Mouse (Mus musculus): ENCODE data around the gene Elfn2. TPM values are rescaled to one million over a fixed set of nuclear protein-coding genes. Genes with fewer than 3 reads are reported as not detected.
A peak's percentile ranks its signal among the peaks of the same experiment; 100 is the strongest.

Elfn2 gene
- polyA plus RNA-seq, 1 experiment from 2014 or later: 8.2 TPM

DNA sequence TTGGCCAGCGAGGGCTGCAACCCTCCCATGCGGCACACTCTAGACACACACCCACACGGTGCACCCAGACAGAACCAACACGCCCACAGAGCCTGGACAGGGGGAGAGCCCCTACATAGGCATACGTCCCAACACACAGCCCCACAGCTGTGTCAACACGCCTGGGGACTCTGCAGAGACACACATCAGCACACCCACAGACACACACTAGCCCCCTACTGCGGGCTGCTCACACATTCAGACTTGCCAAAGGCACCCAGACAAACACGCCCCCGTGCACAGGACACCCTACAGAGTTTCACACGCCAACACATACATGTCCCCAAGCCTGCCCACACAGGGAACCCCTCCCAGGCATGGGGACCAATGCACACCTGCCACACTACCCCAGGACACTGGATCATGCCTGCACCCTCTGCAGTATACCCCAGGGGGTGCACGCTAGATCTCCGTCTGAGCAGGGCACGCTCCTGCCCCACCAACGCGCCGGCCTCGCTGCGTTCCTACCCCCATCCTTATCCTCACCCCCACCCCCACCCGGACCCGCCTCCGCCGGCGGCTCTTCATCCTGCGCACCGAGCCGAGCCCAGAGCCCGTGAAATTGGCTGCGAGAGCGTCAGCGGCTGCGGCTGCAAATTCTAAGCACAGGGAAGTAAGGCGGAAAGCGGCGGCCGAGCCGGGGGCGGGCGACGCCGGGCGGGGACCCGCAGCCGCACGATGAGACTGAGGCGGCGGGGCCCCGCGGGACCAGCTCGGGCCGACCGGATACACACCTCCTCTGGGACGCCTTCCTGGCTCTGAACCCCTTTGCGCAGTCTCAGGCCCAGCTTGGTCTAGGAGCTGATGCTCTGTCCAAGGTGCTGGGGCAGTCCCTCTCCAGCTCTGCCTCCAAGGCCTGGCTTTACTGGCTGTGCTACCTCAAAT lies 6.0 kb downstream of the Elfn2 start:
- peak overlapping the region; percentile 64 for H3K4me2 ChIP-seq (ENCODE audit: low read length)
- H3K4me1 ChIP-seq (replicated peaks; ENCODE audit: control insufficient read depth, insufficient read depth, low read length): peaks cover 56% of the 10 kb centered on the region
- WGBS: 7% methylated on average over 51 of the region's 53 CpGs
- peak overlapping the region; percentile 38 for H3K4me3 ChIP-seq (replicated peaks; ENCODE audit: low read length)
- peak; percentile 12 for ATAC-seq
- H3K36me3 ChIP-seq (ENCODE audit: control insufficient read depth, insufficient read depth): no peaks in the 10 kb centered on the region
- no peaks in the 10 kb centered on the region for H3K9me3 ChIP-seq (ENCODE audit: control insufficient read depth, low read length)
- 0 out of 2 replicates have a peak, but pooled peaks cover 4% of the 10 kb centered on the region for H3K27me3 ChIP-seq (replicated peaks; ENCODE audit: control insufficient read depth, insufficient read depth, low read length)
- no peak overlapping the region for H3K27ac ChIP-seq (ENCODE audit: low read length)
- H3K9ac ChIP-seq (replicated peaks; ENCODE audit: low read depth, low read length): peak overlapping the region; percentile 57

DNA sequence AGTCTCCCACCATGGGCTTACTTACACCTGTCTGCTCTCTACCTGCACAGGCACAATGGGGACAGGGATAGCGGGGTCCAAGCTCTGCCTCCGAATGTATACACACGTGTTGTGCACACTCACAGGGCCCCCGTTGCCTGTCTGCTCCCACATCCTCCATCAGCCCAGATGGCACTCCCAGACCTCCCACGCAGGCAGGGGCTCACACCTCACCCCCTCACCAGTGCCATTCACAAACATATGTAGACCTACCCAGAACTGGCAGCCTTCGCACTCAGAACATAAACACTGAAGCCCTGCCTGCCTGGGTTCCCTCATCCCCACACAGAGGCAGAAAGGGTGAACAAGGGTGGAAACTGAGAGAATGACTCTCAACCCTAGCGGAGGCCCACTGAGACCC lies 6.6 kb downstream of the Elfn2 start:
- peak overlapping the region; percentile 64 for H3K4me2 ChIP-seq (ENCODE audit: low read length)
- no peak for ATAC-seq
- H3K9me3 ChIP-seq (ENCODE audit: control insufficient read depth, low read length): no peaks in the 10 kb centered on the region
- no peak overlapping the region for H3K9ac ChIP-seq (replicated peaks; ENCODE audit: low read depth, low read length)
- H3K36me3 ChIP-seq (ENCODE audit: control insufficient read depth, insufficient read depth): no peaks in the 10 kb centered on the region
- no peak overlapping the region; the same call in 1 of the 2 replicates for H3K4me3 ChIP-seq (replicated peaks; ENCODE audit: low read length)
- WGBS: 56% methylated on average over 7 of the region's 7 CpGs
- 0 out of 2 replicates have a peak, but pooled peaks cover 4% of the 10 kb centered on the region for H3K27me3 ChIP-seq (replicated peaks; ENCODE audit: control insufficient read depth, insufficient read depth, low read length)
- H3K27ac ChIP-seq (ENCODE audit: low read length): no peak overlapping the region
- H3K4me1 ChIP-seq (replicated peaks; ENCODE audit: control insufficient read depth, insufficient read depth, low read length): peaks cover 53% of the 10 kb centered on the region

DNA sequence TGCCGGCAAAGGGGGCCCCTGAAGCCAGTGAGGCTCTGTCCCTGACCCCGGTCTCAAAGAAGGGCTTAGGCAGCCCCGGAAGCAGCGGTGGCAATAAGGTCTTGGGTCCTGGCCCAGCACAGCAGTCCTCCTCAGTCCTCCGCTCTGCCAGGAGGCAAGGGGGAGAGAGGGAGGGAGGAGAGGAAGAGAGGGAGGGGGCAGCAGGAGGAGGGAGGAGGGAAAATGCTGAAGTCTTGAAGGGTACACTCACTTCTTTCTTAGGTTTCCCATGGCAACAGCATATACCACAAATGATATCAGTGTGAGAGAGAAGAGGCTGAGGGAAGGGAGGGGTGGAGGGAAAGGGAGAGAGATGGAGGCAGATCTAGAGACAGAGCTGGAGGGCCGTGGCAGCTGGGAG lies 7.9 kb downstream of the Elfn2 start:
- Histone ChIP-seq H3K27ac (ENCODE audit: low read length) (peak overlapping the region; percentile 64), H3K4me3 (replicated peaks; ENCODE audit: low read length) (peak overlapping the region; percentile 25), H3K9ac (replicated peaks; ENCODE audit: low read depth, low read length) (peak overlapping the region; percentile 44), H3K36me3 (ENCODE audit: control insufficient read depth, insufficient read depth) (no peaks in the 10 kb centered on the region), H3K4me1 (replicated peaks; ENCODE audit: control insufficient read depth, insufficient read depth, low read length) (peaks cover 49% of the 10 kb centered on the region), H3K4me2 (ENCODE audit: low read length) (peak overlapping the region; percentile 46), H3K27me3 (replicated peaks; ENCODE audit: control insufficient read depth, insufficient read depth, low read length) (0 out of 2 replicates have a peak, but pooled peaks cover 2% of the 10 kb centered on the region), H3K9me3 (ENCODE audit: control insufficient read depth, low read length) (no peaks in the 10 kb centered on the region)
- 27% methylated on average over 6 of the region's 6 CpGs for WGBS
- ATAC-seq: peak; percentile 82

DNA sequence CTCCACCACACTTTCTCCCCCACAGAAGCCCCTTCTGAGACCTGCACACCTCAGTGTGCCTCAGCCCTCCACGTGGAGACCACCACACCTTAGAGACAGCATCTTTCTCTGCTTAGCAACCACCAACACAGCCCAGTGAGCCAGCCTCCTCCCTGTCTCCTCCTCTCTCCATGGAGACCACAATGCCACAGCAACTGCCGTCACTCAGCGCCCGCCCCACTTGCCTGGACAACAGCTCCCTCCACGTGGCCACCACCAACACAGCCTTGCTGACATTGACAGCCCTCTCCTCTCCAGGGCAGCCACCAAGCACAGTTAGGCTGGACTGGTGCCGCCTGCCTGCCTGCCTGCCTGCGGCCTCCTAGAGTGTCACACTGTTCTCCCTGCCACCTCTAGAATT lies 8.8 kb downstream of the Elfn2 start:
- Histone ChIP-seq H3K27me3 (replicated peaks; ENCODE audit: control insufficient read depth, insufficient read depth, low read length) (0 out of 2 replicates have a peak, but pooled peaks cover 2% of the 10 kb centered on the region), H3K4me1 (replicated peaks; ENCODE audit: control insufficient read depth, insufficient read depth, low read length) (peaks cover 49% of the 10 kb centered on the region), H3K9me3 (ENCODE audit: control insufficient read depth, low read length) (no peaks in the 10 kb centered on the region), H3K27ac (ENCODE audit: low read length) (peak overlapping the region; percentile 64; the same call in 1 of the 2 replicates), H3K4me3 (replicated peaks; ENCODE audit: low read length) (peak overlapping the region; percentile 25), H3K4me2 (ENCODE audit: low read length) (peak overlapping the region; percentile 46), H3K9ac (replicated peaks; ENCODE audit: low read depth, low read length) (peak overlapping the region; percentile 44), H3K36me3 (ENCODE audit: control insufficient read depth, insufficient read depth) (no peaks in the 10 kb centered on the region)
- peak; percentile 47 for ATAC-seq
- 12% methylated on average over 7 of the region's 7 CpGs for WGBS

DNA sequence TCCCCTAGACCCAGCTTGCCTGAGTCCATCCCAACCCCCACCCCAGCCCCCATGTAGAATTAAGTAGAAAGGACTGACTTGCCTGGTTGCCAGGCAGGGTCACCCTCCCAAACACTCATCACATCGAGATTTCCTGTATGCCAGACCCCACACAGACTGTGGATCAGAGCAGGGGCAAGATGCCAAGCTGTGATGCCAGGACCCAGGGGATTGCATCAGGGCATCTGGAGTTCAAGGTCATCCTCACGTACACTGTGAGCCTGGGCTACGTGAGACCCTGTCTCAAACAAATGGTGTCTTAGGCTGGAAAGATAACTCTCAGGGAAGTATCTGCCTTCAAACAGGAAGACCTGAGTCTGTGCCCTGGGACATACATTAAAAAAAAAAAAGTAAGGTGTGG lies 11.9 kb downstream of the Elfn2 start:
- no peak overlapping the region for H3K4me2 ChIP-seq (ENCODE audit: low read length)
- H3K4me1 ChIP-seq (replicated peaks; ENCODE audit: control insufficient read depth, insufficient read depth, low read length): peaks cover 28% of the 10 kb centered on the region
- no peaks in the 10 kb centered on the region for H3K27me3 ChIP-seq (replicated peaks; ENCODE audit: control insufficient read depth, insufficient read depth, low read length)
- no peak overlapping the region for H3K27ac ChIP-seq (ENCODE audit: low read length)
- no peak for ATAC-seq
- H3K9me3 ChIP-seq (ENCODE audit: control insufficient read depth, low read length): no peaks in the 10 kb centered on the region
- no peak overlapping the region for H3K9ac ChIP-seq (replicated peaks; ENCODE audit: low read depth, low read length)
- no peaks in the 10 kb centered on the region for H3K36me3 ChIP-seq (ENCODE audit: control insufficient read depth, insufficient read depth)
- WGBS: 49% methylated on average over 3 of the region's 3 CpGs
- H3K4me3 ChIP-seq (replicated peaks; ENCODE audit: low read length): no peak overlapping the region

DNA sequence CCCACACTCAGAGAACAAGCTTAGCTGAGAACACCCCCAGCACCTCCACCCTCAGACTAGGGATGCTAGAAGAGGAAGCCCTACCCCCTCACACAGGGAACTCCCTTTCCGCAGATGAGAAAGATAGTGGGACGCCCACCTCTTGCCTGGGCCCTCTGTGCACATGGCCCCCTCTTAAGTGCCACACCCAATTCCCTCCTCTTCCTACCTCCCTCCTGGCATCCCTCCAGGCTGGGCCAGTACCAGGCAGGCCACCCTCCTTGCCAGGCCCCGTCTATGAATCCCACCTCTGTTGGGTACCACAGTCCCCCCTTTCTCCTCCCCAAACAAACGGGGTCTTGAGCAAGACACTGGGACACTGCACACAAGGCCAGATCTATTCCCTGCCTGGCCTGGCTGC lies 13.7 kb downstream of the Elfn2 start:
- H3K4me2 ChIP-seq (ENCODE audit: low read length): no peak overlapping the region
- no peak for ATAC-seq

DNA sequence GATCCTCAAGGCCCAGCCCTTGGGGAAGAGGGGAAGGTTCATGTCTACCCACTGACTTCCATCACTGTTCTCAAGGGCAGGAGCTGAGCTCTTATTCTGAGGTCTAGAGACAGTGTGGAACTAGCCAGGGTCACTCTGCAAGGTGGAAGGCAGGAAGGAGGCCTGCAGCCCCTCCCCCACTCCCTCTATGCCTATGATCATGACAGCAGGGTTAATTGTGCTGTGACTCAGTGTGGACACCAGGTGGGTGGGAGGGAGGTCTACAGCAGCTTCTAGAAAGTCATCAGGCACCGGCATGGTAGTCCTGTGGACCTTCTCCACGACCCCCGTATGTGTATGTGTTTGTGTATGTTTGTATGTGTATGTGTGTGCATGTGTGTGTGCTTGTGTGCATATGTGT lies 14.6 kb downstream of the Elfn2 start:
- ATAC-seq: no peak
- WGBS: 80% methylated on average over 3 of the region's 3 CpGs

More for the DNA sequence above, 13.7 kb downstream of the Elfn2 start:
- WGBS: 53% methylated on average over 4 of the region's 4 CpGs
- Histone ChIP-seq H3K27ac (ENCODE audit: low read length) (no peak overlapping the region), H3K4me1 (replicated peaks; ENCODE audit: control insufficient read depth, insufficient read depth, low read length) (peaks cover 10% of the 10 kb centered on the region), H3K27me3 (replicated peaks; ENCODE audit: control insufficient read depth, insufficient read depth, low read length) (no peaks in the 10 kb centered on the region), H3K36me3 (ENCODE audit: control insufficient read depth, insufficient read depth) (no peaks in the 10 kb centered on the region), H3K9me3 (ENCODE audit: control insufficient read depth, low read length) (no peaks in the 10 kb centered on the region), H3K9ac (replicated peaks; ENCODE audit: low read depth, low read length) (no peak overlapping the region), H3K4me3 (replicated peaks; ENCODE audit: low read length) (no peak overlapping the region)

DNA sequence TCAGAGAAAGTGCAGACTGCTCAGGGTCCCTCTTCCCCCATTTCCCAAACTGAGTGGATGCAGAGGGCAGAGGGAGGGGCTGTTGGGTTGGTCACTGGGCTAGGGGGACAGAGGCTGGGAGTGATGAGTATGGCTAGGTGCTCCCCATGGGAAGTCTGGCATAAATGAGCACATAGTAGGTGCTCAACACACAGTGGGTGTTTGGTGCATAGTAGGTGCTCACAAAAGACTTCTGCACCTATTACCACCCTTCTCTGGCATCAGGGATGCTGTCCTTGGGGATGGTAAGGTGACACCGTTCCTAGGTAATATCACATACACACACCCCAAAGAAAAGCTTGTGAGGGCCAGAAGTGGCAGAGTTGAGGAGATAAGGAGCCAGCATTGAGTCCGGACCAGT lies 18.2 kb downstream of the Elfn2 start:
- WGBS: 88% methylated on average over 2 of the region's 2 CpGs
- H3K27me3 ChIP-seq (replicated peaks; ENCODE audit: control insufficient read depth, insufficient read depth, low read length): no peaks in the 10 kb centered on the region

More for the DNA sequence above, 14.6 kb downstream of the Elfn2 start:
- peaks cover 4% of the 10 kb centered on the region for H3K4me1 ChIP-seq (replicated peaks; ENCODE audit: control insufficient read depth, insufficient read depth, low read length)
- H3K9ac ChIP-seq (replicated peaks; ENCODE audit: low read depth, low read length): no peak overlapping the region
- H3K27me3 ChIP-seq (replicated peaks; ENCODE audit: control insufficient read depth, insufficient read depth, low read length): no peaks in the 10 kb centered on the region
- no peaks in the 10 kb centered on the region for H3K36me3 ChIP-seq (ENCODE audit: control insufficient read depth, insufficient read depth)
- no peaks in the 10 kb centered on the region for H3K9me3 ChIP-seq (ENCODE audit: control insufficient read depth, low read length)
- no peak overlapping the region for H3K4me3 ChIP-seq (replicated peaks; ENCODE audit: low read length)
- H3K27ac ChIP-seq (ENCODE audit: low read length): no peak overlapping the region
- H3K4me2 ChIP-seq (ENCODE audit: low read length): no peak overlapping the region

DNA sequence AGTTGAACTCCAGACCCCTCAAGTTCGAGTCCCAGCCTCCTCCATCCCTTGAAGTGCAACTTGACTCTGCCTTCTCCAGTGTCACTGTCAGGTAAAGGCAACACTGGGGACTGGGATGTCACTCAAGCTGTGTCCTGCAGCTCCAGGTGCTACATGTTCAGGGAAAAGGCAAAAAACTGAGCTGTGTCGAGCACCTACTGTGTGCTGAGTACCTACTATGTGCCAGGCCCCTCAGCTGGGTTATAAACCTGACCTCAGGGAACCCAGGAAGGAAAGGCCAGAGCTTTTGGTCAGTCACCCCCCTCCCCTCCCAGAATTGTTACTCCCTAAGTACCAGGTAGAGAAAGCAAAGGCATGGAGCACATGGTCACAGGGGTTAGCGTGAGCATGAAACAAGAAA lies 19.1 kb downstream of the Elfn2 start:
- no peak for ATAC-seq
- Histone ChIP-seq H3K36me3 (ENCODE audit: control insufficient read depth, insufficient read depth) (no peaks in the 10 kb centered on the region), H3K27ac (ENCODE audit: low read length) (no peak overlapping the region), H3K4me1 (replicated peaks; ENCODE audit: control insufficient read depth, insufficient read depth, low read length) (peaks cover 39% of the 10 kb centered on the region), H3K4me2 (ENCODE audit: low read length) (no peak overlapping the region), H3K9me3 (ENCODE audit: control insufficient read depth, low read length) (no peaks in the 10 kb centered on the region), H3K9ac (replicated peaks; ENCODE audit: low read depth, low read length) (no peak overlapping the region), H3K27me3 (replicated peaks; ENCODE audit: control insufficient read depth, insufficient read depth, low read length) (no peaks in the 10 kb centered on the region), H3K4me3 (replicated peaks; ENCODE audit: low read length) (no peak overlapping the region)
- 73% methylated on average over 3 of the region's 3 CpGs for WGBS

More for the DNA sequence above, 18.2 kb downstream of the Elfn2 start:
- no peak for ATAC-seq
- H3K9ac ChIP-seq (replicated peaks; ENCODE audit: low read depth, low read length): no peak overlapping the region
- no peak overlapping the region for H3K4me2 ChIP-seq (ENCODE audit: low read length)
- H3K36me3 ChIP-seq (ENCODE audit: control insufficient read depth, insufficient read depth): no peaks in the 10 kb centered on the region
- H3K27ac ChIP-seq (ENCODE audit: low read length): no peak overlapping the region
- no peak overlapping the region for H3K4me3 ChIP-seq (replicated peaks; ENCODE audit: low read length)
- peaks cover 33% of the 10 kb centered on the region for H3K4me1 ChIP-seq (replicated peaks; ENCODE audit: control insufficient read depth, insufficient read depth, low read length)
- H3K9me3 ChIP-seq (ENCODE audit: control insufficient read depth, low read length): no peaks in the 10 kb centered on the region

All from forebrain, embryonic 16.5 days (tissue).